Mouse (Mus musculus): Measurements from ENCODE around the gene Bcas3.

The Bcas3 gene

GRCm38 (mm10) chr11:85791212-85791611 lies 438.2 kb downstream of the Bcas3 start:
- DNase-seq (ENCODE audit: low read depth, low spot score): no peak

DNA sequence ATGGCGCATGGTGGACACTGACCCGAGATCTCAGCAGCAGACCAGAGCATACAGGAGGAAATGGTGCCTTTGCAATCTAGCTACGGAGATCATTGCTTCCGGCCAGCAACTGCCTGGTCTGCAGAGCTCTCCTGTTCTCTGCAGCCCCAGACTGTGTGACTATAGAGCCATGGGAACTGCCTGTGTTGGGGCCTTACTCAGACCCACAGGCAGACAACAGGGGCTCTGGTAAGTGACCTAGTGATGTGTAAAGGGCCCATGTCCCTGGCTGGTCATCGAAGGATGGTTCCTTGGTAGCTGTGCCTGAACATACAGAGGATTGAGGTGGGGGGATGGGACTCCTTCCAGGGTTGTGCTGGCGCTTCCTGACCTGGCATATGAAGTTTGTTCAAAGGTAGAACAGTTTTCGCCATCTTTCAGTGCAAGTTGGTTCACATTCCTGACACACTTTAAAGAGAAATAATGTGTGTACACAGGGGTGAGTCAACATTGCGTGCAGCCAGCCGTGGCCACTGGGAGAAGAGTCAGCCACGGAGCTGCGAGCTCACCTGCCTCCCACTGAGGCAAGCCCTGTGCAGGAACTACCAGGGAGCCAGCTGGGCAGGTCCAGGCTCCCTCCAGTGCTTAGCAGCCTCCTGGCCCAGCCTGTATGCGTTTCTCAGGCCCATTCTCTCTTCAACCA lies 439.7 kb downstream of the Bcas3 start:
- DNase-seq (ENCODE audit: low read depth, low spot score): no peak

GRCm38 (mm10) chr11:85799456-85799855 lies 446.5 kb downstream of the Bcas3 start:
- no peak for DNase-seq (ENCODE audit: low read depth, low spot score)

DNA sequence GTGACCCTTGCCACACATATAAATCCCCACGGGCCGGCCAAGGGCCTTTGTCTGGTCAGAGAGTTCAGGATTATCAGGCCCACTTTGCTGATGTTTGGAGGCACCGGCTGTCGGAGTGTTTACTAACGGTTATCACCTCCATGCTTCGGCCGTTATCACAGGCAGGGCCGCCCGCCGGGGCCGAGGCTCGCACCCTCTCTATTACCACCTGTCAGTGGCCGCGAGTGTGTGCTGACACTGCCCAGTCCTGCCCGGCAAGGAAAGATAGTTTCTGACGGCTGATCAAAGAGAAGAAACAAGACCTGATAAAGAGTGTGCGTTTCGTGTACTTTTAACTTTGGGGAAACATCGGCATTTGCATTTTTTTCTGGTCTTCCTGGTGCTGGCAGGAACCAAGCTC lies 446.9 kb downstream of the Bcas3 start:
- no peak for DNase-seq (ENCODE audit: low read depth, low spot score)

GRCm38 (mm10) chr11:85800380-85800779 lies 447.4 kb downstream of the Bcas3 start:
- DNase-seq (ENCODE audit: low read depth, low spot score): no peak

DNA sequence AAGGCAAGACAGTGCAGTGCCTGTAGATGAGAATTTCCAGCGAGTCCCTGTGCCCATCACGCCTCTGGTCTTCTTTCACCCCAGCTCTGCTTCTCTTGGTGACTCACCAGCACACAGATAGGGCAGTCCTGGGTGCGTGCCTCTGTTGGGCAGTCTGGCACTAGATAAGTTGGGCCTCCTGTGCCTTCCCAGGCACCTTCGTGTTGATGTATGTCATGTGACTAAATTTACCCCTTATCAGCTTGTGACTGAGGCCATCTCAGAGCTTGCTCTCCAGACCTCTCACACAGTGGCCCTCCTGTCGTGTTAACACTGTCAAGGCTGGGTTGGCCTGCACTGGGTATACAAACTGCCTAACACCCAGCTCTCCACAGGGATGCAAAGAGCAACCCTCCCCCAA lies 451.1 kb downstream of the Bcas3 start:
- DNase-seq (ENCODE audit: low read depth, low spot score): no peak

- no peak for DNase-seq (ENCODE audit: low read depth, low spot score)
Measured at GRCm38 (mm10) chr11:85805779-85806178, 452.8 kb downstream of the Bcas3 start.

GRCm38 (mm10) chr11:85807353-85807752 lies 454.4 kb downstream of the Bcas3 start:
- no peak for DNase-seq (ENCODE audit: low read depth, low spot score)

- DNase-seq (ENCODE audit: low read depth, low spot score): no peak
Measured at GRCm38 (mm10) chr11:85811229-85811628, 458.3 kb downstream of the Bcas3 start.

DNA sequence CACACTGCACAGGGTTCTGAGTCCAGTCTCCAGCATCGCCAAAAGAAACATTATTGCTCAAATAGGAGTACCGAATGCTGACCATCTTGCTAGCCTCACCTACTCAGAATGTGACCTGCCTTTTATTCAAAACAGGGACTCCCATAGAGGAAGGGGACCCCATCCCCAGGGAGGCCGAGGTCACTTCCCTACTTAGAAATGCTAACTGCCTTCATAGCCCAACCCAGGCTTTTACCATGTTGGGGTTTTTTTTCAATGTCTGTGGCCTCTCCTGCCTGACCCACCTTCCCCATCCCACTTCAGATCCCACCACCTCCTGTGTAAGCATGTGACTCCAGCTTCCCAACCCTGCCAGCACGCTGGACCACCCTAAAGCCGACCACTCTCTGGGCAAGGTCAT lies 458.7 kb downstream of the Bcas3 start:
- DNase-seq (ENCODE audit: low read depth, low spot score): no peak

GRCm38 (mm10) chr11:85812201-85812966 lies 459.4 kb downstream of the Bcas3 start:
- no peak for DNase-seq (ENCODE audit: low read depth, low spot score)

- no peak for DNase-seq (ENCODE audit: low read depth, low spot score)
Measured at GRCm38 (mm10) chr11:85814678-85815077, 461.7 kb downstream of the Bcas3 start.

- DNase-seq (ENCODE audit: low read depth, low spot score): no peak
Measured at GRCm38 (mm10) chr11:85816471-85816870, 463.5 kb downstream of the Bcas3 start.

- DNase-seq (ENCODE audit: low read depth, low spot score): no peak
Measured at GRCm38 (mm10) chr11:85818401-85818800, 465.4 kb downstream of the Bcas3 start.

GRCm38 (mm10) chr11:85820959-85821358 lies 468.0 kb downstream of the Bcas3 start:
- DNase-seq (ENCODE audit: low read depth, low spot score): no peak

DNA sequence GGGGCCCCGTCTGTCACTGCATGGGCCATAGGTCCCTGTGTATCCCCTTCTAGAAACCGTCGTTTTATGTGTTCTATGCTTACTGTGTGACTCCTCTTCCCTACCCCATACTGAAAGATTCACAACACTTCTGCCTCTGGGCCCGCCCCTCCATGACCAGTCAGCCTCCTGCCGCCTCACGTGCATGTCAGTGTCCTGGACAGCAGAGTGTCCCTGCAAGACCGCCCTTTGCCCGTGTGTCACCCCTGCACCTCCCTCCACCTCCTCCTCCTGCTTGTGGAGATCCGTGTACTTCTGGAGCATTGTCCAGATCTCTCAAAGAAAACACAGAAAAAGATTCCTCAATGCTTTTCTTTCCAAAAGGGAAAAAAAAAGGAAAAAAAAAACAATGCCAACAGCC lies 468.7 kb downstream of the Bcas3 start:
- no peak for DNase-seq (ENCODE audit: low read depth, low spot score)

GRCm38 (mm10) chr11:85823181-85823580 lies 470.2 kb downstream of the Bcas3 start:
- peak; percentile 71 for DNase-seq (ENCODE audit: low read depth, low spot score)

- no peak for DNase-seq (ENCODE audit: low read depth, low spot score)
Measured at GRCm38 (mm10) chr11:85823794-85824193, 470.8 kb downstream of the Bcas3 start.

DNA sequence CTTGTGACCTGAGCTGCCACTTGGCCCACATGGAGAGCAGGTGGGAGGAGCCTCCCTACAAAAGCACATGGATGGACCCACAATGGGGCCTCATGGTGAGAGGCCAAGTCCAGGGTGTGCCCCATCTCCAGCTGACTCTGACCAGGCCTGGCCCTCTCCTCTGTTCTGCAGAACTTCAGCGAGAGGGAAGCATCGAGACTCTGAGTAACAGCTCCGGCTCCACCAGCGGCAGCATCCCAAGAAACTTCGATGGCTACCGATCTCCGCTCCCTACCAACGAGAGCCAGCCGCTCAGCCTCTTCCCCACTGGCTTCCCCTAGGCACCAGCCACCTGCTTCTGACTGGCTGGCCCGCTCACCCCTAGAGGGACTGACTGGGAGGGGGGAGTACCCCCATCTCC lies 472.1 kb downstream of the Bcas3 start:
- DNase-seq (ENCODE audit: low read depth, low spot score): no peak

DNA sequence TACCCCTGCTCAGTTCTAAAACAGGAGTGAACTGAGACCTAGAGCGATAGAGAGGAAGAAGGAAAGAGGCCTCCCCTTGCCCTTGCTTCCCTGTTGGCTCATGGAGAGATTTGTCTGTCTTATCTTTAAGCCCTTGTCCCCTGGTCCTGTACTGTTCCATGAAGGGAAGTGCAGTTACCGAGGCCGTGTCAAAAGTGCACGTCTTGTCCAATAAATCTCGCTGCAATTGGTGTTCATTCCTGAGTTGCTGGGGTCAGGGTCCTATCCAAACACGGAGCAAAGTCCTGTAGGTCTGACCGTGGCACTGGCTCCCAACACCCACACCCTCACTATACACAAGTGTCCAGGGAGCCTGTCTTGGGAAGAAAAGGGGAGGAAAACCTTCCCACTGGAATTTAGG lies 472.9 kb downstream of the Bcas3 start:
- DNase-seq (ENCODE audit: low read depth, low spot score): no peak

DNA sequence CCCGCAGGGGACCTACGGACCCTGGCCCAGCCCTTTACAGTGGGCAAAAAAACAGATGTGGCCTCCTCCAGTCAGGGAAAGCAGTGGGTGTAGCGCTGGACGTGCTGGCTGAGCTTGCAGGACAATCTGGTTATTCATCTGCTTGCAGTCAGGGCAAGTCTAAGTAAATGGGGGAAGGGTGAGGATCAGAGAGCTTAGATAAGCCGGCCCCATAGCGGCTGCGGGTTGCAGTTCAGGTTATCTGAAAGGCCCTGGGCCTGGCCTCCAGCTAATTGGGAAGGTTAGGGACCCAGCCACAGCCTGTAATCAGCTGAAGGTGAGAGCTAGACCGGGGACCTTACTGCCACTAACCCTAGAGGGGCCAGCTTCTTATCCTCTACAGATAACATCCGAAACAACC lies 474.4 kb downstream of the Bcas3 start:
- DNase-seq (ENCODE audit: low read depth, low spot score): no peak

GRCm38 (mm10) chr11:85828691-85829519 lies 475.9 kb downstream of the Bcas3 start:
- no peak for DNase-seq (ENCODE audit: low read depth, low spot score)
